8 mouse cellular contexts compared by ENCODE assay signal in the genomic region with DNA sequence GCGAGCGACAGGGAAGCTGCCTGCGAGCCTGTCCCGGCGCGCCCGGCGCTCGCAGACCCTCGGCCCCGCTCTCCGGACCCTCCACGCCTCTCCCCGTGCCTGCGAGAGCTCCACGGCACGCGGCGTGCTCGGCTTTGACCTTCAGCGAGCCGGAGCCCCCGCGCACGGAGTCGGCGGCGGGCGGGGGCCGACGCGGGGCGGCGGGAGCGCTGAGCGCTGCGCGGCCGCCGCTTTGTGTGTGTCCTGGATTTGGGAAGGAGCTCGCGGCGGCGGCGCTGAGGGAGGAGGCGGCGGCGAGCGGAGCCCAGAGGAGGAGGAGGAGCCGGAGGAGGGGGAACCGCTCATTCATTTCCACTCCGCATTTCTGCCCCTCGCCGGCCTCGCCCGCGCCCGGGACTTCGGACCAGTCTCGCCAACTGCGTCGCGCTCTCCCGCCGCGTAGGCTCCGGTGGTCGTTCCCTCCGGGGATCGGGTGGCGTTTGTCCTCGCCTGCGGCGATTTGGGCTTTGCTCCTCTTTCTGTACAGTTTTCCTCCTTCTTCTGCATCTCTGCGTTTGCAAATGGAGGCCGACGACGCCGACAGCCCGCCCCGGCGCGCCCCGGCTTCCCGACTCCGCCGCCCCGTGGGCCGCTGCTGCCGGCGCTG. TPM values are rescaled to one million over a fixed set of nuclear protein-coding genes. Genes with fewer than 3 reads are reported as not detected.
DNase-seq lines count a peak whose midpoint lies in the region; ATAC-seq and TF ChIP-seq lines count a peak whose summit lies in the region.

No protein-coding gene starts in this region.

- WGBS in limb, embryonic 12.5 days: under 1% methylated on average over 85 of the region's 91 CpGs
- WGBS in midbrain, embryonic 14.5 days: under 1% methylated on average over 78 of the region's 91 CpGs
- under 1% methylated on average over 83 of the region's 91 CpGs for WGBS in spleen, adult 2 months

- H3K27ac ChIP-seq in limb, embryonic 12.5 days: peak overlapping the region; percentile 100
- H3K27ac ChIP-seq in midbrain, embryonic 14.5 days (replicated peaks; ENCODE audit: low read depth, low read length): peak overlapping the region; percentile 99
- H3K27ac ChIP-seq in spleen, adult 2 months (ENCODE audit: insufficient read depth, low read length): peak overlapping the region; percentile 76

- no peaks in the 10 kb centered on the region for H3K27me3 ChIP-seq in limb, embryonic 12.5 days
- peaks cover 5% of the 10 kb centered on the region; the same call in 1 of the 2 replicates for H3K27me3 ChIP-seq in midbrain, embryonic 14.5 days (ENCODE audit: control insufficient read depth, insufficient read depth, low read length)
- H3K27me3 ChIP-seq in spleen, adult 2 months (ENCODE audit: control insufficient read depth, insufficient read depth, low read length): peaks cover 33% of the 10 kb centered on the region

- peak overlapping the region; percentile 98 for H3K9ac ChIP-seq in limb, embryonic 12.5 days (replicated peaks)
- H3K9ac ChIP-seq in midbrain, embryonic 14.5 days (replicated peaks; ENCODE audit: low read length): peak overlapping the region; percentile 94

- peak; percentile 75 to 80 for DNase-seq in adrenal gland, adult 18-20 months (ENCODE audit: low spot score in 2 of 2)
- DNase-seq in embryo, embryonic 11 days: peak; percentile 88
- DNase-seq in gastrocnemius, postnatal 4 days (ENCODE audit: low spot score in 2 of 2): peak; percentile 69 to 86
- peak; percentile 82 for DNase-seq in kidney, adult 11 months
- peak; percentile 88 for DNase-seq in midbrain, embryonic 14.5 days
- peak in 1 of 2 experiments; percentile 21 for DNase-seq in spleen, adult 2 months (ENCODE audit: low read depth in 1 of 2, low spot score in 2 of 2)

- H3K9me3 ChIP-seq in limb, embryonic 12.5 days: no peaks in the 10 kb centered on the region
- no peaks in the 10 kb centered on the region for H3K9me3 ChIP-seq in midbrain, embryonic 14.5 days (ENCODE audit: control insufficient read depth, low read length)

- ATAC-seq in limb, embryonic 12.5 days (ENCODE audit: insufficient number of reproducible peaks, insufficient read depth, low FRiP score, low TSS enrichment, low read depth): peak; percentile 40
- peak; percentile 51 for ATAC-seq in midbrain, embryonic 14.5 days (ENCODE audit: low FRiP score, low TSS enrichment)
- ATAC-seq in monocyte, adult 5-6 weeks (replicated peaks; ENCODE audit: insufficient number of reproducible peaks, low FRiP score, low TSS enrichment, poor library complexity, severe bottlenecking): no peak

- H3K4me3 ChIP-seq in limb, embryonic 12.5 days (replicated peaks): peak overlapping the region; percentile 98
- peak overlapping the region; percentile 85 for H3K4me3 ChIP-seq in midbrain, embryonic 14.5 days (replicated peaks; ENCODE audit: low read depth, low read length)
- H3K4me3 ChIP-seq in spleen, adult 2 months (ENCODE audit: extremely low read depth, insufficient read depth, insufficient read length): peak overlapping the region; percentile 81

- peaks cover 24% of the 10 kb centered on the region for H3K4me1 ChIP-seq in limb, embryonic 12.5 days (replicated peaks)
- H3K4me1 ChIP-seq in midbrain, embryonic 14.5 days (ENCODE audit: control insufficient read depth, insufficient read depth, low read length): peaks cover 29% of the 10 kb centered on the region
- peaks cover 8% of the 10 kb centered on the region for H3K4me1 ChIP-seq in spleen, adult 2 months (ENCODE audit: control insufficient read depth, insufficient read depth, insufficient read length)

- H3K36me3 ChIP-seq in limb, embryonic 12.5 days: no peaks in the 10 kb centered on the region
- no peaks in the 10 kb centered on the region for H3K36me3 ChIP-seq in midbrain, embryonic 14.5 days (ENCODE audit: control insufficient read depth, insufficient read depth, low read length)
- no peaks in the 10 kb centered on the region for H3K36me3 ChIP-seq in spleen, adult 2 months (ENCODE audit: control insufficient read depth, insufficient read depth, low read length)

- peak overlapping the region; percentile 89 for H3K4me2 ChIP-seq in limb, embryonic 12.5 days
- H3K4me2 ChIP-seq in midbrain, embryonic 14.5 days (ENCODE audit: low read length): peak overlapping the region; percentile 99

- no peak for TF ChIP-seq POLR2A in spleen, adult 2 months (IDR thresholded peaks at IDR 0.05; ENCODE audit: low read depth, low read length)

- TF ChIP-seq CTCF in spleen, adult 2 months (IDR thresholded peaks at IDR 0.05; ENCODE audit: extremely low read depth, insufficient read depth, insufficient read length, insufficient replicate concordance): no peak

RNA-seq across cellular contexts. Expression of gene Igf1r, which starts 0.5 kb away (rescaled TPM):
- 100 to 1,000 TPM in 1 of 2 experiments, 10 to 100 TPM in 1; 56.6 to 128 TPM for total RNA-seq in adrenal gland, adult 18-20 months (2021)
- total RNA-seq in gastrocnemius, postnatal 4 days (2021): 10 to 100 TPM; 40.6 to 41.0 TPM
- 45.2 and 47.2 TPM in 2 replicates for polyA plus RNA-seq in limb, embryonic 12.5 days (2016; fragmentation: Nextera tagmentation; extraction: Ambion mirVana)
- 25.8 and 34.1 TPM in 2 replicates for polyA plus RNA-seq in midbrain, embryonic 14.5 days (2014; fragmentation: Nextera tagmentation; extraction: Ambion mirVana)
- polyA plus RNA-seq in spleen, adult 2 months (2012; rRNA removed): 2.7 and 3.2 TPM in 2 replicates
- 7.3 to 13.2 TPM (median 9.1 TPM) in 3 replicates for total RNA-seq in monocyte, adult 5-6 weeks (2017)
